7 mouse cellular contexts compared by ENCODE assay signal in the genomic region with DNA sequence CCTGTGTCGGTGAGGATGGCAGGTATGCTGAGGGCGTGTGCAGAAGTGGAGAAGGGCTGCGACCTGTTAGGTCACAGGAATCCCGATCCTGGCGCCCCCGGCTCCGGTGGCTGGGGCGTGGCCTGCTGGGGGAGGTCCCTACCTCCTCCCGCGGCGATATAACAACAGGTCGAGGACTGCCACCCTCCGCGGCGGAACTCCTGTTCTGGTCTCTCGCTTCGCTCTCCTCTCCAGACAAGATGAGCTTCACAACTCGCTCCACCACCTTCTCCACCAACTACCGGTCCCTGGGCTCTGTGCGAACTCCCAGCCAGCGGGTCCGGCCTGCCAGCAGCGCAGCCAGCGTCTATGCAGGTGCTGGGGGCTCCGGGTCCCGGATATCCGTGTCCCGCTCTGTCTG. TPM values are rescaled to one million over a fixed set of nuclear protein-coding genes. Genes with fewer than 3 reads are reported as not detected.
DNase-seq lines count a peak whose midpoint lies in the region; ATAC-seq and TF ChIP-seq lines count a peak whose summit lies in the region.

A gene (plus strand): TSS at position 141 of the 400 bp plus-strand sequence.

- no peak for ATAC-seq in hindbrain, embryonic 14.5 days (ENCODE audit: low FRiP score)
- ATAC-seq in liver, embryonic 13.5 days (ENCODE audit: low read depth) = peak; percentile 50
- no peak for ATAC-seq in neural tube, embryonic 15.5 days (ENCODE audit: low FRiP score)
- ATAC-seq in activated CD4-positive, CD25-positive, alpha-beta regulatory T cell, adult 4 months = no peak

- in situ Hi-C loops in ES-E14 (cut with MboI; ENCODE audit: low sequenced_read_pairs in 2 of 2, unreplicated experiment in 2 of 2) = no loop called here

- H3K4me3 ChIP-seq in ES-E14 (ENCODE audit: insufficient read depth in 1 of 2, low read depth in 1 of 2, low read length in 2 of 2, poor library complexity in 1 of 2, severe bottlenecking in 1 of 2) = peak within 1 kb of the TSS; percentile 52 to 58
- H3K4me3 ChIP-seq in hindbrain, embryonic 14.5 days (replicated peaks; ENCODE audit: low read length) = peak within 1 kb of the TSS; percentile 15; the same call in 1 of the 2 replicates
- H3K4me3 ChIP-seq in liver, embryonic 13.5 days (replicated peaks) = peak within 1 kb of the TSS; percentile 59
- H3K4me3 ChIP-seq in neural tube, embryonic 15.5 days (replicated peaks) = peak within 1 kb of the TSS; percentile 23

- 2% methylated on average over 28 of the region's 28 CpGs for WGBS in hindbrain, embryonic 14.5 days
- WGBS in liver, embryonic 13.5 days (ENCODE audit: insufficient replicate concordance) = under 1% methylated on average over 28 of the region's 28 CpGs
- 2% methylated on average over 27 of the region's 28 CpGs for WGBS in neural tube, embryonic 15.5 days

- H3K4me1 ChIP-seq in ES-E14 (ENCODE audit: control insufficient read depth in 2 of 2, insufficient read depth in 2 of 2, low read length in 2 of 2, poor library complexity in 1 of 2) = peaks cover 0 to 18% of the 10 kb centered on the region in 2 experiments; a peak in 1 of 4 replicates
- peaks cover 8% of the 10 kb centered on the region; the same call in 1 of the 2 replicates for H3K4me1 ChIP-seq in hindbrain, embryonic 14.5 days (replicated peaks; ENCODE audit: control insufficient read depth, insufficient read depth, low read length)
- peaks cover 34% of the 10 kb centered on the region for H3K4me1 ChIP-seq in liver, embryonic 13.5 days (replicated peaks)
- peaks cover 20% of the 10 kb centered on the region for H3K4me1 ChIP-seq in neural tube, embryonic 15.5 days

- intact Hi-C loops in left cerebral cortex, postnatal 25 days (cut with DNase I) = no loop called here

- H3K9ac ChIP-seq in ES-E14 (ENCODE audit: insufficient read depth, low read depth, low read length, poor library complexity, severe bottlenecking) = peak within 1 kb of the TSS; percentile 68
- no peak within 1 kb of the TSS; the same call in 1 of the 2 replicates for H3K9ac ChIP-seq in hindbrain, embryonic 14.5 days
- peak within 1 kb of the TSS; percentile 67 for H3K9ac ChIP-seq in liver, embryonic 13.5 days
- H3K9ac ChIP-seq in neural tube, embryonic 15.5 days (replicated peaks) = 0 out of 2 replicates have a peak within 1 kb of the TSS, but pooled peaks have one; percentile 20

- no peak within 1 kb of the TSS; the same call in 1 of the 2 replicates for H3K27ac ChIP-seq in ES-E14 (ENCODE audit: insufficient read depth, low read depth, low read length, poor library complexity, severe bottlenecking)
- H3K27ac ChIP-seq in hindbrain, embryonic 14.5 days = no peak within 1 kb of the TSS
- H3K27ac ChIP-seq in liver, embryonic 13.5 days = peak within 1 kb of the TSS; percentile 58
- H3K27ac ChIP-seq in neural tube, embryonic 15.5 days (replicated peaks) = no peak within 1 kb of the TSS

- no peak for DNase-seq in ES-E14 (ENCODE audit: low read depth, low spot score)
- peak; percentile 62 for DNase-seq in embryo, embryonic 10 days (ENCODE audit: low spot score)
- no peak for DNase-seq in hindbrain, embryonic 14.5 days (ENCODE audit: low spot score)
- peak; percentile 21 for DNase-seq in liver, embryonic 13.5 days
- no peak for DNase-seq in left cerebral cortex, postnatal 25 days (ENCODE audit: low spot score in 2 of 2)

- H3K4me2 ChIP-seq in hindbrain, embryonic 14.5 days (replicated peaks) = peak within 1 kb of the TSS; percentile 42
- peak within 1 kb of the TSS; percentile 64 for H3K4me2 ChIP-seq in liver, embryonic 13.5 days
- H3K4me2 ChIP-seq in neural tube, embryonic 15.5 days = peak within 1 kb of the TSS; percentile 50

- H3K9me3 ChIP-seq in ES-E14 (ENCODE audit: control insufficient read depth, insufficient read depth, low read depth, low read length) = no peaks in the 10 kb centered on the region
- H3K9me3 ChIP-seq in hindbrain, embryonic 14.5 days (ENCODE audit: control insufficient read depth, low read length) = no peaks in the 10 kb centered on the region
- H3K9me3 ChIP-seq in liver, embryonic 13.5 days (replicated peaks) = no peaks in the 10 kb centered on the region
- H3K9me3 ChIP-seq in neural tube, embryonic 15.5 days (replicated peaks) = no peaks in the 10 kb centered on the region

- peaks cover 9% of the 10 kb centered on the region; the same call in 1 of the 2 replicates for H3K36me3 ChIP-seq in ES-E14 (ENCODE audit: control insufficient read depth, insufficient read depth, low read length, poor library complexity, severe bottlenecking)
- H3K36me3 ChIP-seq in hindbrain, embryonic 14.5 days (replicated peaks; ENCODE audit: control insufficient read depth, insufficient read depth) = no peaks in the 10 kb centered on the region
- peaks cover 20% of the 10 kb centered on the region for H3K36me3 ChIP-seq in liver, embryonic 13.5 days
- no peaks in the 10 kb centered on the region for H3K36me3 ChIP-seq in neural tube, embryonic 15.5 days

- peaks cover 46% of the 10 kb centered on the region for H3K27me3 ChIP-seq in hindbrain, embryonic 14.5 days (ENCODE audit: control insufficient read depth, insufficient read depth, low read length)
- peaks cover 46% of the 10 kb centered on the region for H3K27me3 ChIP-seq in liver, embryonic 13.5 days
- H3K27me3 ChIP-seq in neural tube, embryonic 15.5 days (replicated peaks) = peaks cover 52% of the 10 kb centered on the region

TF ChIP-seq in ES-E14, 5 proteins besides CTCF, POLR2A, EP300 and RAD21:
- TF ChIP-seq MAFK (IDR thresholded peaks at IDR 0.05; ENCODE audit: insufficient read depth, low read depth, low read length) (no peak), ZC3H11A (IDR thresholded peaks at IDR 0.05; ENCODE audit: borderline replicate concordance, low read depth, low read length) (no peak), HCFC1 (IDR thresholded peaks at IDR 0.05; ENCODE audit: borderline replicate concordance, insufficient read depth, low read length) (no peak), CHD2 (IDR thresholded peaks at IDR 0.05; ENCODE audit: low read depth, low read length) (no peak), ZNF384 (IDR thresholded peaks at IDR 0.05; ENCODE audit: low read depth, low read length) (no peak)

RNA-seq across cellular contexts. Expression of the gene that starts here (rescaled TPM):
- total RNA-seq in ES-E14 (2012; rRNA removed) = 266 and 382 TPM in 2 replicates
- polyA plus RNA-seq in hindbrain, embryonic 14.5 days (2014; fragmentation: Nextera tagmentation; extraction: Ambion mirVana) = 8.6 and 15.7 TPM in 2 replicates
- polyA plus RNA-seq in liver, embryonic 13.5 days (2015; fragmentation: Nextera tagmentation; extraction: Ambion mirVana) = 81.8 and 85.0 TPM in 2 replicates
- polyA plus RNA-seq in neural tube, embryonic 15.5 days (2015; fragmentation: Nextera tagmentation; extraction: Ambion mirVana) = 1.9 and 300 TPM in 2 replicates
- polyA plus RNA-seq in activated CD4-positive, CD25-positive, alpha-beta regulatory T cell, adult 4 months (2017; shearing (Covaris generic)) = not detected
- under 1 TPM in 1 of 2 experiments, not detected in 1; 0.69 TPM for total RNA-seq in left cerebral cortex, postnatal 25 days (2021)

Comparison
In these comparisons a context has a peak if more than half of its experiments do, and no peak if none do; other contexts are left out.
1. RNA of the gene that starts here (total RNA-seq): 266 to 382 TPM in ES-E14; 0.69 TPM in left cerebral cortex, postnatal 25 days; every median in the first group is over 100 times any median in the second.
2. DNase-seq: peak in embryo, embryonic 10 days (single experiment) and liver, embryonic 13.5 days (single experiment); none in ES-E14 (single experiment), hindbrain, embryonic 14.5 days (single experiment) and left cerebral cortex, postnatal 25 days (0 of 2).
3. Peak in every context shown above with its lines, with median percentiles within 50 percentile points of each other: H3K4me3 ChIP-seq and H3K4me2 ChIP-seq.